Mouse (Mus musculus) frontal cortex, adult (tissue): ENCODE measurements around the gene Gsap.
A peak's percentile ranks its signal among the peaks of the same experiment; 100 is the strongest.
"Not testable (repeated sequence)": the region's sequence is repeated elsewhere in the genome, so short reads cannot be mapped to it uniquely, and the experiment has no call there.

ENCODE experiments used
- ATAC-seq: cut with Nextera tagmentation; 2 replicates; pipeline ENCODE4 v1.9.2; 2017; ENCODE audit warnings: mild to moderate bottlenecking, moderate library complexity, mixed read lengths; ENCODE audit not compliant: low TSS enrichment

Gsap gene

DNA sequence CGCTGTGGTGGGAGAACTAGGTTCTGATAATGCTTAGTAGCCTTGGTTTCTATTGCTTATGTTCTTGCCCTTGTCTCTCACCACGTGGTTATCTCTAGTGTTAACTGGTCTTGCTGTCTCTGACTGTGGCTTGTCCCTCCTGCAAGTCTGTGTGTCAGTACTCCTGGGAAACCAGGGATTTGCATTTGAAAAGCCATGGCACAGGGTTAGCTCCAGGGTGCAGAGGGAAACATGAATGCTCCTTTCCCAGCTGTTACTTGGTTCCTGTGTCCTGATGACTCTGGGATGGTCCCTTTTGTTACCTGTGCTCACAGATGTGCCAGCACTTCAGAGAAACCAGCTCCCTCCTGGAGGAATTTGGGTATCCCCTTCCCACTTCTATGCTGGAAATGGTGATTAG, 3.0 kb upstream of the Gsap start:
- not testable (repeated sequence) for ATAC-seq

DNA sequence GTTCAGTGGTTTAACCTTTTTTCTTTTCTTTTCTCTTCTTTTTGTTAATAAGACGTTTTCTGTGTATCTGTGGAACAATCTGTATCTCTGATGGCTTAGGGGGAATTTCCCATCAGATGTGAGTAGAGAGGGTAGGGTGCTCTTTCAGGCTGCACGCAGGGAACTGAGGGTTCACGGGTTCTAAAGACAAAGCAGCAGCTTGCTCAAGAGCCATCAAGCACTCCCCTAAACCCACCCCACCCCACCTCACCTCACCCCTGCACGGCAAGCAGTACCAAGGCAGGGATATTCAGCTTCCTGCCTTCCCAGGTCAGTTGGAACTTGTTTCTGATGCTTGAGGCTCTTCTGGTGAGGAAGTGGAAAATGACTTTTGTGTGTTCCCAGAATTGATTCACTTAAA, 766 bp downstream of the Gsap start:
- no peak for ATAC-seq

DNA sequence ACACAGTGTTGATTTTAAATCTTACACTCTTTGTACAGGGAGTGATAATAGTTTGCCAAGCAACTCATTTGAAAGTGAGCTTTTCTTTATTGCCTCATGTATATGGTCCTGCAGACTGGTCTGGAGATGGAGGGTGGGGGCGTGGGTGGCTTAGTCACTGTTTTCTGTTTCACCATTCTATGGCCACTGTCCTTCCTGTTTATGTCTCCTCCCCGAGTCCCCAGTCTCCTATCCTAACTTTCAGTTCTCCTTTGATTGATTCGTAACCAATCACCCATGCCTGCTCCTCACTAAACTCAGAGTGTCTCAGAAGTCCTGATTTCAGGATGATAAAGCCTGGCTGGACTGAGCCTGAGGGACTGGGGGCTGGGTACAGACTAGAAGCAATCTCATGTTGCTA, 2.4 kb downstream of the Gsap start:
- ATAC-seq: no peak

GRCm38 (mm10) chr5:21189036-21189435, 3.0 kb downstream of the Gsap start:
- ATAC-seq: no peak

- no peak for ATAC-seq
These were observed 3.4 kb downstream of the Gsap start for GRCm38 (mm10) chr5:21189460-21189859.

DNA sequence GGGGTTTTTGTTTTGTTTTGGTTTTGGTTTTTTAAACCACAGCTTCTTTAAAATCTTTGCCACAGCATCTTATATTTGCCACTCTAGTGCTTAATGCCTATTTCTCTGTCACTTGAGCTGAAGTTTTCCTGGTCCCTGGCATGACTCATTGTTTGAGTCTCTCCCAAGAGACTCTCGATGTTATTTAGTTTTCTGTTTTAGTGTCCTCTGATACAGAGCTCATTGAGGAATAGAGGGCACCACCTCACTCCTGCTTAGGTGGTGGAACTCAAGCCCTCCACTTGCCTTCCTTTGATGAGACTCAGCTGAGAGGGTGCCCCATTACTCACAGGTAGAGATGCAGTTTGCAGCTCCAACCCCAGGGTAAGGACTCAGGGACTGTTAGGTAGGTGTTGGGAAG, 17.4 kb downstream of the Gsap start:
- no peak for ATAC-seq

DNA sequence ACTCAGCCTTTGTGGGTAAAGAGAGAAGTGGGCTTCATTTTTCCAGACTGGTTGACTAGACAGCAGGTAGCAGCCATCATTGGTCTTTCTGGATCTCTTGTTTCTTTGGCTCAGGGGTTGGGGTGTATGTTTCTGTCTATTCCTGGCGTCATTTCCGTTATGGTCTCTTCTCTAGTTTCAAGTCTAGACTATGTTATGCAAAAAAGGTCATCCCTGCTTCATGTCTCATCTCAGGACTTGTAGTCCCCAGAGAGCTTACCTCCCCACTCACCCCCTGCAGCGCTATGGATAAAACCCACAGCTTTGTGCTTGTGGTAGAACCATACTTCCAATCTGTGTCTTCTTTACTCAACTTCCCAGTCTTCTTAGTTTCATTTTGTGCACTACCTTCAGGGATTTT, 18.1 kb downstream of the Gsap start:
- no peak for ATAC-seq

DNA sequence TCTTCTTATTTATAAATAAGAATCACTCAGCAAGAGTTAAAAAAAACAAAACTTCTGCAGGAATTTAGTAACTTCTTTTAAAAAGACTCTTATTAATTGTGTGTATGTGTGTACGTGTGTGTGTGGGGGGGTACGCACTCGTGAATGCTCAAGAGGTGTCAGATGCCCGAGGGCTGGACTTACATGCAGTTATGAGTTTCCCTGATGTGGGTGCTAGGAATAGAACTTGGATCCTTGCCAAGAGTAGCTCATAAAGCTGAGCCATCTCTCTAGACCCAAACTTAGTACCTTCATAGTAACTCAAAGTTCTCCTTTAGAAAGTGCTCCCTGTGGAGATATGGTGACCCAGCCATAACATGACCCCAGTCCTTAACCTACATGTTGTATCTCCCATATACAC, 20.0 kb downstream of the Gsap start:
- no peak for ATAC-seq

GRCm38 (mm10) chr5:21211406-21211805, 25.4 kb downstream of the Gsap start:
- no peak for ATAC-seq

DNA sequence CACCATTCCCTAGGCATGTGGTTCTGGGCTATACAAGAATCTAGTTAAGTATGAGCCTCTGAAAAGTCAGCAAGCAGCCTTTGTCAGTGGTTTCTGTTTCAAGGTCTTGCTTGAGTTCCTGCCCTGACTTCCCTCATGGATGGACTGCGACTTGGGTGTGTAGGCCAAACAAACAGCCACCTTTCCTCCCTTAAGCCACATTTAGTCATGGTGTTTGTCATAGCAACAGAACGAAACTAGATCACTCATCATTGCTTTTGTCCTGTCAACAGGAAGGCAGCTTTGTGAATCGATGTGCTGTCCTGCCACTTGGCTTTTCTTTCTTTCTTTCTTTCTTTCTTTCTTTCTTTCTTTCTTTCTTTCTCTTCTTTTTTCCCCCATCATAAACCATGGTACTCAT, 26.9 kb downstream of the Gsap start:
- no peak for ATAC-seq

DNA sequence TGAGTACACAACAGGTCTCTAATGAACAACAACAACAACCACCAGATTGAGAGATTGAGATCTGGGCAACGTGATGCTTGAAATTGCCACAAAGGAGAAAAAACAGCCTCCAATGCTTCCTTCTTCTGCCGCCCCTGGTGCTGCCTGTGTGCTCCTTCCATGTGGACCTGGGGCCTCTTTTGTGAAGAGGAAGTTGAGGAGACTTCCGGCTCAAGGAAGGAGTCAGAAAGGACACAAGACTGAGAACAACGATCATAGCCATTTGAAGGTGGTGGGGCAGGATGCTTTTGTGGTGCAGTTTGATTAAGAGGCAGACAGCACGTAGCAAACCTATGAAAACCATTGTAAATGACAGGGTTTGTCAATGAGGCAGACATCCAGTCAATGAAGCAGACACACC, 27.7 kb downstream of the Gsap start:
- no peak for ATAC-seq

- no peak for ATAC-seq
These were observed 31.6 kb downstream of the Gsap start for GRCm38 (mm10) chr5:21217453-21218294.

GRCm38 (mm10) chr5:21232876-21233275, 46.8 kb downstream of the Gsap start:
- ATAC-seq: no peak

GRCm38 (mm10) chr5:21244575-21244974, 58.5 kb downstream of the Gsap start:
- no peak for ATAC-seq

DNA sequence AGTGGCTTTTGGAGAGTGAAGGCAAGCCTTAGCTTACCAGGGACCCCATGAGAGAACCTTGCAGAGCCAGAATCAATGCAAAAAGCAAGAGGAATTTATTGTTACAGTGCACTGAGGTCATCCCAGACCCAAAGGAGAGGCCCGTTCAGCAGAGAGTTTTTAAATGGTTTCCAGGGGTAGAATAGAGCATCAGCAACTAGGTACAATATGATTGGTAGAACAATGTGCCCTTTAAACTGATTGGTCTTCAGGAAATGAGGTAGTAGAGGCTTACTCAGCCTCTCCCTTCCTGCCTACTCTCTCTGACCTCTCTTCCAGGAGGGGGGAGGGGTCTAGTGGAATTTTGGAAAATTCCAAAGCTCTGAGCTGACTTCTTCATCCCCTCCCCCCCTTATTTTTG, 59.2 kb downstream of the Gsap start:
- ATAC-seq: no peak

DNA sequence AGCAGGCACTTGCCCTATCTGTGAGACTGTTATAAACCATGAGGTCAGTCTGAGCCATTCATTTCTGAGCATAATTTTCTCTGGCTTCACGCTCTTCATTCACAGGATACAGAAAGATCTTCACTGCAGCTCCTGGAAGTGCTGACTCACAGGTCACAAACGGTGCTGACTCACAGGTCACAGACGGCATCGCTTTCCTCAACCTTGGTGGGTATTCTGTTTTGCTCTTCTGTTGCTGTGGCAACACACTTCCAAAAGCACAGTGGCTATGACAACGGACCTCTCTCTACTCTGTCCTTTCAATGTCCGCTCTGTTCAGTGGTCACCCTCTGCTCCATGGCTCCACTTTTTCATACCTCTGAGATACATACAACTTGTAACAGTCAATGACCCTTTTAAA, 60.7 kb downstream of the Gsap start:
- no peak for ATAC-seq

DNA sequence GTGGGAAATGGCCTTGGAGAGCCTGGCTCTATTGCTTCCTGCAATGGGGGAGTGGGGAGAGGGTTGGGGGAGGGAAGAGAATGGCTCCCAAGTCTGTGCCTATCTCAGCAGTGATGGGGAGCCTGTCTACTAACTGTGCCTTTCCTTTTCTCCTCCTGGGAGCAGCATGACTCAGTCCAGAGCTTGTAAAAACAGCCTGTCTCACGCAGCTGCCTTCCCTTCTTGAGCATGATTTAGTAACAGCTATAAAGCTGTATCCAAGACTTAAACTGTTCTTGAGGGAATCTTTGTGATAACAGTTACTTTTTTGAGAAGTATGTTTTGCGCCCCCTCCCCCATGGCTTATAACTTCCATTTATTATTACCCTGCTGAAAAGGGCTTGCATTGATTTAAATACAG, 61.9 kb downstream of the Gsap start:
- peak; percentile 99 for ATAC-seq

GRCm38 (mm10) chr5:21248834-21249233, 62.8 kb downstream of the Gsap start:
- ATAC-seq: 0 out of 2 replicates have a peak, but pooled peaks have one; percentile 5

DNA sequence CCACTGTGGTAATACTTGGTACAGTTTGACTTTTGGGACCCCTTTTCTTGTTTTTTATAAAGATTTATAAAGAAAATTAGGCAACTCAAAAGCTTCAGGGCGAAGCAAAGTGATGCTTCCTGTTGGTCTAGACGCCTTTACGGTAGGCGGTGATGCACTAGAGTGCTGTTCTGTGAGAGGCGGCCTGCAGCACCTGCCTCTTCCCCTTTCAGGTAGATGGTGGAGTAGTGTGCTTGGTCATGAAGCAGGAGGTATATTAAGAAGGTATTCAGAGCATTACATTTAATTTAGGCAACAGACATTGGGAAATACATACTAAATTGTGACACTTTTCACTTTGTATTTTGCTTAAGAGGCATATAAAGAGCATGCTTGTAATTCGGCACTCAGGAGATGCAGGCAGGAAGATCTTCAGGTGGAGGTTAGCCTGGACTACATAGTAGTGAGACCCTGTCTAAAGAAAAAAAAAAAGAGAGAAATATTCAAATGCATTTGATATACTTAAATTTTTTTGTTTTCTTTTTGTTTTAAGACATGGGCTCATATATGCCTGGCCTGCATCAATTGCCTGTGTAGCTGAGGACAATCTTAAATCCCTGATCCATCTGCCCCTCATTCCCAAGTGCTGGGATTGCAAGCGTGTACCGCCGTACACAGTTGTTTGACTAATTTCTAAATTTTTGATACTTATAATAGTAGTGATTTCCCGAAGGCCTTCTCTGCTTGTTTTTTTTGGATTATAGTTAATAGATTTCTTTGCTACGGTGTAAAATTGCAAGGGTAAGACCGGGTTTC, 68.9 kb downstream of the Gsap start:
- ATAC-seq: no peak

DNA sequence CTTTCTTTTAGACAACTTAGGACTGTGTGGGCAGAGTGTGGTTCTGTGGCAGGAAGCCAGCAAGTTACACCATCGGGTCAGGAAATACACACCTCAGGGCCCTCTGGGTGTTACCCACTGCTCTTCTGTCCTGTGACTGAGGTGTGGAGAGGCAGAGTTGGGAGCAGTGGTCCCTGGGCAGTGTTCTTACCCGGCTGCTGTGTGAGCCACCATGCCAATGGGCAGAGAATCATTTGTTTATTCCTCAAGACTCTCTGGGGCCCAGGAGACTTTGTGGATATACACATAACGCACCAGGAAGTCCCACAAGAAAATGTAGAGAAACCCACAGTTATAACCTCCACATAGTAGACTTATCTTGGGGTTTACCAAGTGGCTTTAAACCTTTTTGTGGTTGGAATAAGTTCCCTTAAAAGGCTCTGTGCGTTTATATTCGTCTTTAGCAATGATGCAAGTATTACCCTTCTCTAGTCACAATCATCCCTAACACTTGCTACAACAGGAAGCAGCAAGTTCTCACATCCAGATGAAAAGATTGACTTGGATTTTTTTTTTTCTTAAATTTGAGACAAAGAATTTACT, 69.6 kb downstream of the Gsap start:
- no peak for ATAC-seq

DNA sequence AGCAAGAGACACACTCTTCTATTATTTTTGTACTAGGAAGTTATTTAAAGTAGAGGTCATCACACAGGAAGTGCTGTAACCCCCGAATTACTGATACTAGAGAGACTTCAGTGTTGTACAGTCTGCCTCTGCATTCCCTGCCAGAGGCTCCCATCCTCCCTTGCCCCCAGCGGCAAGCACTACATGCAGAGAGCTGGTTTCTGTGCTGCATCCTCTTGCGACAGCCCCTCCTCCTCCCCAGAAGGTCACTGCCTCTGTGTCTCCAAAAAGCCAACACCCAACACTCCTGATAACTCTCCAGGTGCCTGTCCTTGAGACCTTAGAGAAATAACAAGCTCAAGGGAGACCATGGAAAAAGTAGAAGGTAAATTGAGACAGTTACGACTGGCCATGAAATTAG, 71.1 kb downstream of the Gsap start:
- ATAC-seq: no peak

DNA sequence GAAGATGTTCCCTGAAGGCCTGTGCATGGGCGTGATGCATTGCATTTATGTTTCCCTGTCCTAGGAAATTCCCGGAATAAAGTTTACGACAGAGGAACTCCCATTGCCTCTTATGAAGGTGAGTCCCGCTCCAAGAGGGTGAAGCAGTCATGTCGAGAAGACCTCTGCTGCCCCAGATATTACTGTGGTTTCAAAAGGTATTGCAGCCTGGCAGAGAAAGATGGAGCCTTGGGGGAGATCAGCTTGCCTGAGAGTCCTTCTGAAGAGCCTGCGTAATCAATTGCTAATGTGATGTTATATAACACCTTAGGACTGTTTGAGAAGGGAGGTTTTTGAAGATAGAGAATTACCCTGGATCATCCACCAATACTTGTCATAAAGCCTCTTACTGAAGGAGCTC, 71.8 kb downstream of the Gsap start:
- no peak for ATAC-seq

DNA sequence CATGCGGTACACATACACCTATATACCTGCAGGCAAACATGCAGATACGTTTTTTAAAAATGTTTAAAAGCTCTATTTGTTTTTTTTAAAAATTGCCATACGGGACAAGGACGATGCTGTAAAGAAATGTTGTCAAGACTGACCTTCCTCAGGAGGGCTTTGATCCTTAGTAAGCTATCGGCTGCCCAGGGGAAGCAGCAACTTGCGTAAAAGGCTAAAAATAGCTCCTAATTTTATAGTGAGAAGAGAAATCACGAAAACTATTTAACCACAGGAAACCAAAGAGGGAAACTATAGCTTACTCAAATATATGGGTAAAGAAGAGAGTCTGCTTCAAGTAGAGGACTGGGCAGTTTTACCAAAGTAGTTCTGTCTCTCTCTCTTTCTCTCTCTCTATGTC, 74.7 kb downstream of the Gsap start:
- no peak for ATAC-seq
